Comparison of ENCODE assay signal across 7 mouse cellular contexts in the genomic region with DNA sequence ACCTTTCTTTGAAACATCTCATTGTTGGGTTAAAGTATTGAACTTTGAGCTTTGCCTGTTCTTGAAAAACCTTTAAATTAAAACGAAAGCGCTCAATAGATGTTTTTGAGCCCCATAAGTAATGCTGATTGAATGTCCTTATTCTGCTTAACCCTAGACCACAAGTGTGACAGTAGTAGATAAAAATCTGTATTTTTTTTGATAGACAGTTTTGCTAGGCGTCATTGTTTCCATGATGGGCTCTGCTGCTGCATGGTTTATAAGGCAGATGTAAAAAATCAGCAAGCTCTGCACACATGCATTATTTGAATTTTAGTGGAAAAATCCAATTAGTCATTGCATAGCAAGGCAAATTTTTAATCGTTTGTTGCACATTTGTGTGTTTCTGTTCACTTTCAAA. TPM values are rescaled to one million over a fixed set of nuclear protein-coding genes. Genes with fewer than 3 reads are reported as not detected.
DNase-seq lines count a peak whose midpoint lies in the region; ATAC-seq lines count a peak whose summit lies in the region.

No protein-coding gene starts in this region.

- ATAC-seq in megakaryocyte progenitor cell, adult 5-6 weeks (replicated peaks; ENCODE audit: poor library complexity) = 0 out of 2 replicates have a peak, but pooled peaks have one; percentile 27

- intact Hi-C loops in left cerebral cortex, postnatal 10 days (cut with DNase I) = no loop called here

- WGBS in hindbrain, embryonic 10.5 days = 62% methylated on average over 4 of the region's 4 CpGs

- no peaks in the 10 kb centered on the region for H3K9me3 ChIP-seq in hindbrain, embryonic 10.5 days

- H3K4me1 ChIP-seq in hindbrain, embryonic 10.5 days (replicated peaks) = 0 out of 2 replicates have a peak, but pooled peaks cover 8% of the 10 kb centered on the region

- peaks cover 13% of the 10 kb centered on the region; the same call in 1 of the 2 replicates for H3K36me3 ChIP-seq in hindbrain, embryonic 10.5 days

- H3K27me3 ChIP-seq in hindbrain, embryonic 10.5 days (ENCODE audit: insufficient read depth, poor library complexity, severe bottlenecking) = no peaks in the 10 kb centered on the region

- H3K27ac ChIP-seq in hindbrain, embryonic 10.5 days = no peak overlapping the region

- H3K4me3 ChIP-seq in hindbrain, embryonic 10.5 days = peak overlapping the region; percentile 69

- DNase-seq in A20 (ENCODE audit: low read depth, low spot score) = peak; percentile 22
- DNase-seq in CD4-positive, CD25-positive, alpha-beta regulatory T cell, adult 2 months (ENCODE audit: low read depth, low spot score) = peak; percentile 72
- DNase-seq in hindbrain, embryonic 10.5 days (ENCODE audit: low spot score) = no peak
- no peak for DNase-seq in cerebellum, postnatal 36 days
- no peak for DNase-seq in left cerebral cortex, postnatal 10 days (ENCODE audit: extremely low spot score in 1 of 2, low spot score in 2 of 2)
- DNase-seq in spleen, postnatal 10 days (ENCODE audit: low spot score in 2 of 2) = no peak

RNA-seq across cellular contexts. Expression of a gene that starts 1.8 kb away (rescaled TPM):
- 70.8 and 92.4 TPM in 2 replicates for polyA plus RNA-seq in hindbrain, embryonic 10.5 days (2016; fragmentation: Nextera tagmentation; extraction: Ambion mirVana)
- 42.8 and 45.0 TPM in 2 replicates for total RNA-seq in megakaryocyte progenitor cell, adult 5-6 weeks (2015)
- total RNA-seq in megakaryocyte progenitor cell, adult 5-6 weeks (2017) = 35.3 and 41.6 TPM in 2 replicates
- 10 to 100 TPM; 21.0 to 21.5 TPM for total RNA-seq in left cerebral cortex, postnatal 10 days (2021)

Comparison
In these comparisons a context has a peak if more than half of its experiments do, and no peak if none do; other contexts are left out.
1. DNase-seq: peak in A20 (single experiment) and CD4-positive, CD25-positive, alpha-beta regulatory T cell, adult 2 months (single experiment); none in hindbrain, embryonic 10.5 days (single experiment), cerebellum, postnatal 36 days (0 of 2), left cerebral cortex, postnatal 10 days (0 of 2) and spleen, postnatal 10 days (0 of 2).